In the genomic region with DNA sequence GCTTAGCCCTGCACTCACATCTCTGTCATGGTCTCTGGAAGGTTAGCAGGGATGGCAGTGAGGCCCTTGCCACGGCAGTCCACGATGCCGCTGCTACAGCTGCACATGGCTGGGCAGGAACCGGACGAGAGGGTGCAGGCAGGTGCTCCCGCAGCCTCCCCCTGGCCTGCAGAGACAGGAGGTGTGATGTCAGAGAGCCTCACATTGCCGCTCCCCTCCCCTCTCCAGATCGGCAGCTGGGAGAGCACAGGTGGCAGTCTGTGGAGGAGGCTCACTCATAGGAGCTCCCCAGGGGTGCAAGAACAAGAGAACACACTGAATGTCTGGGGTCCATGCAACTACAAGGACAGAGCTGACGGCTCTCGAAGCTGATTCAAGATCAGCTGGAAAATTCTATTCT, we compare ENCODE assay signal across 19 mouse cellular contexts.
DNase-seq lines count a peak whose midpoint lies in the region; TF ChIP-seq lines count a peak whose summit lies in the region.
"Had no signal": no experiment of that assay in that cellular context is flagged by ENCODE, and none has a peak within 500 bp of the region (broad histone marks: within the 10 kb centered on the region; RNA-seq: fewer than 3 reads in every experiment).

No protein-coding gene starts in this region.

- 31% methylated on average over 10 of the region's 10 CpGs for WGBS in thymus, adult 2 months
- WGBS in lung, adult 2 months, result 36% methylated on average over 10 of the region's 10 CpGs

- no peak for TF ChIP-seq CTCF in layer of hippocampus, adult 2 months (conservative IDR thresholded peaks at IDR 0.05)
- TF ChIP-seq CTCF in thymus, adult 2 months (IDR thresholded peaks at IDR 0.05; ENCODE audit: borderline replicate concordance, control insufficient read depth, extremely low read depth, insufficient read depth, low read length, poor library complexity), result 0 out of 2 replicates have a peak, but pooled peaks have one; percentile 17
- no peak for TF ChIP-seq CTCF in lung, adult 2 months (IDR thresholded peaks at IDR 0.05; ENCODE audit: insufficient read depth, low read length)

- H3K36me3 ChIP-seq in thymus, adult 2 months (ENCODE audit: control insufficient read depth, insufficient read depth, low read length), result no peaks in the 10 kb centered on the region
- H3K36me3 ChIP-seq: embryonic facial prominence, embryonic 15.5 days; heart, embryonic 12.5 days; limb, embryonic 12.5 days; liver, embryonic 13.5 days; lung, embryonic 15.5 days had no signal

- no peak for TF ChIP-seq POLR2A in thymus, adult 2 months (IDR thresholded peaks at IDR 0.05; ENCODE audit: control insufficient read depth, extremely low read depth, insufficient read depth, low read length, poor library complexity)
- TF ChIP-seq POLR2A in lung, adult 2 months (IDR thresholded peaks at IDR 0.05; ENCODE audit: borderline replicate concordance, extremely low read depth, low read depth, low read length), result no peak

- H3K27ac ChIP-seq in layer of hippocampus, adult 2 months, result peak overlapping the region; percentile 32; the same call in 1 of the 2 replicates
- H3K27ac ChIP-seq in thymus, adult 2 months (ENCODE audit: control insufficient read depth, insufficient read depth, low read length), result no peak overlapping the region
- H3K27ac ChIP-seq: embryonic facial prominence, embryonic 15.5 days; limb, embryonic 12.5 days; liver, embryonic 13.5 days; lung, embryonic 15.5 days had no signal

- peaks cover 25% of the 10 kb centered on the region for H3K4me1 ChIP-seq in thymus, adult 2 months (replicated peaks; ENCODE audit: control insufficient read depth, insufficient read depth, low read length)
- H3K4me1 ChIP-seq in lung, adult 2 months (ENCODE audit: control insufficient read depth, insufficient read depth, low read length), result no peaks in the 10 kb centered on the region
- H3K4me1 ChIP-seq: heart, embryonic 12.5 days; limb, embryonic 12.5 days; liver, embryonic 13.5 days; lung, embryonic 15.5 days had no signal

- DNase-seq in layer of hippocampus, adult 2 months (ENCODE audit: low spot score in 2 of 2), result no peak
- DNase-seq in layer of hippocampus, postnatal 10 days (ENCODE audit: low spot score in 2 of 2), result no peak
- peak; percentile 11 to 16 for DNase-seq in spleen, postnatal 36 days (ENCODE audit: low spot score in 2 of 2)
- no peak for DNase-seq in spleen, postnatal 4 days (ENCODE audit: low spot score in 2 of 2)
- peak; percentile 71 for DNase-seq in thymus, adult 2 months
- DNase-seq in lung, adult 2 months, result no peak
- DNase-seq in heart, postnatal 25 days (ENCODE audit: low spot score), result no peak
- DNase-seq: adrenal gland, adult 8-10 months; cerebellum, adult 9-11 months; gastrocnemius, postnatal 10 days; heart, adult 11 months; heart, postnatal 36 days; kidney, adult 9 months; kidney, postnatal 36 days; liver, embryonic 13.5 days had no signal

- intact Hi-C loops in heart, postnatal 25 days (cut with DNase I), result no loop called here

- no peak overlapping the region for H3K4me3 ChIP-seq in layer of hippocampus, adult 2 months
- H3K4me3 ChIP-seq in thymus, adult 2 months (ENCODE audit: control insufficient read depth, insufficient read depth, low read length), result no peak overlapping the region
- H3K4me3 ChIP-seq in lung, adult 2 months (replicated peaks; ENCODE audit: extremely low read depth, low read depth, low read length), result no peak overlapping the region
- H3K4me3 ChIP-seq: embryonic facial prominence, embryonic 15.5 days; heart, embryonic 12.5 days; limb, embryonic 12.5 days; liver, embryonic 13.5 days; lung, embryonic 15.5 days had no signal

- H3K27me3 ChIP-seq in thymus, adult 2 months (ENCODE audit: control insufficient read depth, insufficient read depth, low read length), result no peaks in the 10 kb centered on the region
- H3K27me3 ChIP-seq: embryonic facial prominence, embryonic 15.5 days had no signal

Comparison
In these comparisons a context has a peak if more than half of its experiments do, and no peak if none do; other contexts are left out.
1. DNase-seq: peak in spleen, postnatal 36 days (2 of 2) and thymus, adult 2 months (single experiment); none in layer of hippocampus, adult 2 months (0 of 2), layer of hippocampus, postnatal 10 days (0 of 2), spleen, postnatal 4 days (0 of 2), lung, adult 2 months (single experiment) and heart, postnatal 25 days (single experiment).